Mouse (Mus musculus) gonadal fat pad, adult 2 months (tissue): ENCODE measurements around the gene Ces1a. TPM values are rescaled to one million over a fixed set of nuclear protein-coding genes. Genes with fewer than 3 reads are reported as not detected.

Experiments
- DNase-seq: peaks from one replicate; pipeline ENCODE4 v3.0.0-alpha.2; 2012; ENCODE audit warnings: low read depth
- polyA plus RNA-seq: library from polyadenylated mRNA; depleted of rRNA; stranded (reverse); fragments of >200 nt; gene quantifications from 2 replicates; pipeline ENCODE4 v1.2.3, GENCODE M21; 2012; rRNA removed

The Ces1a gene
- not detected in 2 replicates for polyA plus RNA-seq

- DNase-seq = no peak
Measured at GRCm38 (mm10) chr8:93048092-93048491, at the start of gene Ces1a. Gene Ces1a, minus strand, starts transcription at chr8:93048192.

- DNase-seq = no peak
Measured at GRCm38 (mm10) chr8:93095376-93095775, 47.4 kb upstream of the Ces1a start.

GRCm38 (mm10) chr8:93091324-93091723, 43.3 kb upstream of the Ces1a start:
- no peak for DNase-seq

GRCm38 (mm10) chr8:93088686-93089122, 40.7 kb upstream of the Ces1a start:
- DNase-seq = no peak

- DNase-seq = no peak
Measured at GRCm38 (mm10) chr8:93088193-93088592, 40.2 kb upstream of the Ces1a start.

- no peak for DNase-seq
Measured at GRCm38 (mm10) chr8:93079887-93080286, 31.9 kb upstream of the Ces1a start, which contains the start of gene Ces1b. Gene Ces1b, minus strand, starts transcription at chr8:93080017.

GRCm38 (mm10) chr8:93075251-93075650, 27.3 kb upstream of the Ces1a start:
- DNase-seq = no peak

GRCm38 (mm10) chr8:93063416-93064117, 15.6 kb upstream of the Ces1a start:
- no peak for DNase-seq

GRCm38 (mm10) chr8:93059185-93059584, 11.2 kb upstream of the Ces1a start:
- DNase-seq = no peak

GRCm38 (mm10) chr8:93055238-93055637, 7.2 kb upstream of the Ces1a start:
- no peak for DNase-seq

- no peak for DNase-seq
Measured at GRCm38 (mm10) chr8:93048510-93049416, 771 bp upstream of the Ces1a start.

GRCm38 (mm10) chr8:93043083-93043482, 4.9 kb downstream of the Ces1a start:
- DNase-seq = no peak

GRCm38 (mm10) chr8:93040776-93041567, 7.0 kb downstream of the Ces1a start:
- no peak for DNase-seq

- DNase-seq = no peak
Measured at GRCm38 (mm10) chr8:93040256-93040655, 7.7 kb downstream of the Ces1a start.

- no peak for DNase-seq
Measured at GRCm38 (mm10) chr8:93038831-93039230, 9.2 kb downstream of the Ces1a start.

- no peak for DNase-seq
Measured at GRCm38 (mm10) chr8:93030664-93031063, 17.3 kb downstream of the Ces1a start.

- no peak for DNase-seq
Measured at GRCm38 (mm10) chr8:93021738-93022137, 26.3 kb downstream of the Ces1a start.

GRCm38 (mm10) chr8:93014300-93014699, 33.7 kb downstream of the Ces1a start:
- no peak for DNase-seq

GRCm38 (mm10) chr8:93012226-93012625, 35.8 kb downstream of the Ces1a start:
- DNase-seq = no peak

- DNase-seq = no peak
Measured at GRCm38 (mm10) chr8:93011439-93011838, 36.6 kb downstream of the Ces1a start.

- no peak for DNase-seq
Measured at GRCm38 (mm10) chr8:93010286-93010685, 37.7 kb downstream of the Ces1a start.

GRCm38 (mm10) chr8:92998600-92998999, 49.4 kb downstream of the Ces1a start:
- DNase-seq = no peak
